Mouse (Mus musculus) left cerebral cortex, postnatal 14 days (tissue): Measurements from ENCODE around the gene Gpi1. TPM values are rescaled to one million over a fixed set of nuclear protein-coding genes. Genes with fewer than 3 reads are reported as not detected.

Source experiments
- DNase-seq, 2 experiments: peaks; one replicate each; pipeline ENCODE4 v3.0.0; 2021 to 2022; ENCODE audit warnings: low spot score in 2 of 2, mixed read lengths in 1 of 2
- intact Hi-C: fragments of 180-260 bp; cut with DNase I; formaldehyde crosslinking; loops from one replicate; pipeline ENCODE4 v1.15.1; 2025
- long read RNA-seq, 2 experiments: library from polyadenylated mRNA; stranded (forward); transcript quantifications; one replicate each; pipeline ENCODE4 v2.0.0; 2021
- total RNA-seq, 2 experiments: library from RNA; stranded (reverse); gene quantifications; 2 replicates each; pipeline ENCODE4 v1.2.3; 2021

Gpi1 gene
- 100 to 1,000 TPM; 676 to 689 TPM for total RNA-seq
- long read RNA-seq, experiment 1, transcript Gpi1-203 (9 exons, 3,195 nt), result minor isoform, 7 of 662 reads
- long read RNA-seq, experiment 1, transcript Gpi1-201 (18 exons, 2,884 nt), result major isoform, 592 of 662 reads
- long read RNA-seq, experiment 1, partial matches to known transcripts, result 22 of 662 reads
- long read RNA-seq, experiment 1, other reads (novel, unspliced or antisense), result 41 of 662 reads
- long read RNA-seq, experiment 2, transcript Gpi1-201 (18 exons, 2,884 nt), result major isoform, 469 of 558 reads
- long read RNA-seq, experiment 2, transcript Gpi1-203 (9 exons, 3,195 nt), result minor isoform, 15 of 558 reads
- long read RNA-seq, experiment 2, partial matches to known transcripts, result 49 of 558 reads
- long read RNA-seq, experiment 2, other reads (novel, unspliced or antisense), result 24 of 558 reads

DNA sequence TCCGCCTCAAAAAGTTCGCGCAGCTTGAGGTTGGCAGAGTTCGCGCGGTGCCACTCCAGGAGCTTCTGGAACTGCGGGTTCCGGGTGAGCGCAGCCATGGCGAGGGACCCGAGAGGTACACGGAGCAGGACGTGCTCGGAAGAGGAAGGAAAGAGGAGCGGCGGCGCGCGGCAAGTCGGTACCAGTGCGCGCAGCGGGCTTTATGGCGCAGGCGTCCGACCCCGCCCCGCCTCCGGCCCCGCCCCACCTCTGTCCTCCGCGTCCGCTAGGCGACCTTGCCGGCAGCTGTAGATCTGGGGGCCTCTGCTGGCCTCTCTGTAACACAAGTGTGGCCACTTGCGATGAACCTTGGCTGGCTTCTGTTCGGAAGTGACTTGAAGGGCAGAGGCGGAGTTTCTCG is at the start of gene Gpi1:
Gene Gpi1, minus strand, starts transcription at position 221 of the 400 bp plus-strand sequence.
- intact Hi-C loops, result no loop called here
- peak; percentile 70 to 84 for DNase-seq

DNA sequence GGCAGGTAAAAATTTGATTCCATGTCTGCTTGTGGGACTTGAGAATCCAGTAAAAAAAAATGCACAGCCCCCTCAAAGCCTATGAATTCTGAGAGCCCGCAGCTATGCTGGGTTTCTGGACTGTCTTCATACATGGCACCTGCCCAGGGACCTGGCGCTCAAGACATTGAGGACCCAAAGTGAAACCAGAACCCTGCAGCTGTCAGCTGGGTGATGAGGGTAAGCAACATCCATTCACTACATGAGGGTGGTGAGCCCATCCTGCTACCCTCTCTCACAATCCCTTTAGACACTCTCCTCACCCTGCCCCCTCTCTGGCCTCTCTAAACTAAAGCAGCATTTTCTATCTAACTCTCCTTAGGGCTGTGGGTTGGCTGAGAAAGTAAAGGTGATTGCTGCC is 47.5 kb upstream of the Gpi1 start:
- no peak for DNase-seq
- intact Hi-C loops, result no loop called here

DNA sequence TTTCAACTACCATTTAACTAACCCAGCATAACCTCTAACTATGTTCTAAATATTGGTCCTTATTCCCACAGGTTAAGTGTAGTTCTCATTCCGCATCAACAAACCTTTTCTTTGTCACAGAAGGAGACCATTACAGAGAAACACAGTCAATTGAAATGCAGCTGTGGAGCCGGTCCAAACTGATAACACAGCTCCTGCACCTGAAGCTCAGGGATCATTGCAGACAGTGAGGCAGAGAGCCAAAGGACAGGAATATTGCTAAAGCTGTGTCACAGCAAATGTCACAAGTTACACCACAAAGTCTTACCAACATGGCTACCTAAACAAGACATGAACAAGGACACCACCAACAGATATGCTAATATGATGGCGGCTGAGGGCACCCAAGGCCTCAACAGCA is 45.9 kb upstream of the Gpi1 start:
- intact Hi-C loops, result no loop called here
- DNase-seq, result no peak

DNA sequence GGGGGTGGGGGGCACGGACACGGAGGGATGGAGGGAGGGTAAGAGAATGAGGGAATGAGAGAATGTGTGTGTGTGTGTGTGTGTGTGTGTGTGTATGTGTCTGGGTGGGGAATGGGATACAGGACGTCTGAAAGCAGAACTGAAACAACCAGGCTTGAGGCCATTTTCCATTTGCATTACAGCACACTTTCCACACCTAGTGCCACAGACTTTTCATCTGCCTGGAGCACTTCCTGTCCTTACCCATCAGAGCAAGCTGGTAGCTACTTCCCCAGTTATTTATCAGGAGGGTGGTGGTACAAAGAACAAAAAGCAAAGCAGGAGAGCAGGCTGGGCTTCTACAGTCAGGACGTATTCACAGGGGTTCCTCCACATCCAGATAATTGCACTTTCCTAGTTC is 42.3 kb upstream of the Gpi1 start:
- intact Hi-C loops, result no loop called here
- no peak for DNase-seq

DNA sequence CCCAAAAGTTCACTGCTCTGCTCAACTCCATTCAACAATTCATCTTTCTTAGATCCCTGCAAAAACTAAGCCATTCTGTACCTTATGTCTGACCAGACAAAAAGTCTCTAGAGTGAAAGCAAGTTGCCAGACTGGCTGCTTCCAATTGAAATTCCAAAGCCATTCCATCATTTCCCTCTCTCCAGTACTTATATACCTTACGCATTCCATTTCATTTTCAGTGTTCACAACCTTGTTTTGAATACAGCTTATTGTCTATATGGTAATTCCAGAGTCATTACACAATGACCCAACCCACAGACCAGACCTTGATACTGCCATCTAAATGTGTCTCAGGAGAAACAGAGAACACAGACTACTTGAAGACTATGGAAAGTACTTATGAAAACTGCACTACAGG is 38.3 kb upstream of the Gpi1 start:
- no peak for DNase-seq
- intact Hi-C loops, result loop anchor here (5.0 kb wide), 3 partner anchors 44 to 89 kb away; partner anchors contain the start of gene 4931406P16Rik

DNA sequence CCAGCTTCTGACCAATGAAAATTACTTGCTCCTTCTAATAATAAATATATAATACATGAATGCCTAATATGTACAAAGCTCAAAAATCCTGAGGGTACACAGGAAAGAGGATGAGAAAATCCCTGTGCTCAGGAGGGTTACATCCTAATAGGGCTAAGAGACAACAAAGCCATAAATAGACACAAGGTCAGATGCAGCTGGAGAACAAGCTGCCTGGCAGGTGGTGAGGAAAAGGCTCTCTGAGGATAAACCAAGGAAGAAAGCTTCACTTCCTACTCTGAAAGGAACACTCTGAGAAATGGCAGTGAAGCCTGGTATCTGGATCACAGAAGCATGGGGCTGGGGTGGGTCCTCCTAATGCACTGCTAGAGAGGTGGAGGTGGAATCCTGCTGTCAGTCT is 36.3 kb upstream of the Gpi1 start:
- no peak for DNase-seq
- intact Hi-C loops, result loop anchor here (5.0 kb wide), 3 partner anchors 46 to 91 kb away; partner anchors contain the start of gene 4931406P16Rik

DNA sequence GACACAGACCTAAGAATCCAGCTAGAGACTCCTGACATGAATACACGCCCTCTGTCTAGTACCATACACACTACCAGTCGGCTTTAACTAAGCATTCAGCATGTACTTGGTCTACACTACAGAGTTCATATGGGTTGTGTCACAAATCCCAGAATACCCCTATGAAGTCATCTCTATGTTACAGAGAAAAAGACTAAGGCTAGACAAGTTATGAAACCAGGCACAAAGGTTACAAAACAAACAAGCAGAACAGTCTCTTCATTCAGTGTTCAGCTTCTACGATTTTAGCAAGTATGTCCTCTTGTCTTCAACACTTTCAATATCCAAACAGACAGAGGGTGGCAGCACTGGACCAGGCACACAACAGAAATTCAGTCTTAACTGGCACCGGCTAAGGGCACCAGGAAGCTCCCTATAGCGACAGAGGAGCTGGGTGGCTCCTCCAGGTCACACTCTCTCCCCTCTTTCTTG is 35.8 kb upstream of the Gpi1 start:
- intact Hi-C loops, result loop anchor here (5.0 kb wide), 3 partner anchors 46 to 91 kb away; partner anchors contain the start of gene 4931406P16Rik

DNA sequence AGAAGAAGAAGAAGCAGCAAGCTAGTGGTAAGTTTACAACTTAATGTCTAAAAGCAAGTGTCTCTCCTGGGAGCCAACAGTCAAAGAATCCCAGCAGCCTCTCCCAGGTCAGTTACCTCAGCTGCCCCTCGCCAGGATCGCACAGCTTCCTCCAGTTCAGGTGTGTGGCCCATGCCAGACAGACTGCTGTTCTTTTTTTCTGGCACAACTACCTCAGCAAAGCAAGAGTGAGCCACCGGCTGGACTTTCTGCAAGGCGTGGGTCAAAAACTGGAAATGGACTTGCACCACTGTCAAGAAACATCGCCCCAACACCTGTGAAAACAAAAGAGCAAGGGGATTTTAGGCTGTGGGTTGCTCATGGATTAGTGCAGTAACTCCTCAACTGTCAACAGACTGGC is 33.3 kb upstream of the Gpi1 start:
- intact Hi-C loops, result no loop called here

More for the DNA sequence above, 35.8 kb upstream of the Gpi1 start:
- peak; percentile 77 to 89 for DNase-seq

DNA sequence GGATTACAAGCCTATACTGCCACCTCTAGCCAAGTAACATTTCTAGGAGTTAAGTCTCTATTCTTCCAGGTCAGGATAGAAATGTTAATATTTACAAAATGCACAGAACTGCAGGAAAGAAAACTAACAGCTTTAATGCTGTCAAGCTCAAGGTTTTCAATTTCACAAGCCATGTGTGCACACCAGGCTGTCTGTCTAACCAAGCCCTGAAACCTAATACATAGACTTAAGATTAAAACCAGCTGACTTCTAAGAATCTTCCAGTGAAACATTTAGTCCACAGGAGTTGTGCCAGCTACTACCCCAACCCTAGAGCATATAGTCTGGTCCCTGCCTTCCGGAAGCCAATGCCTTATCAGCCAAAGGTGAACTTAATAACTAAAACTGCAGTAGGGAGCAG is 28.3 kb upstream of the Gpi1 start:
- no peak for DNase-seq
- intact Hi-C loops, result no loop called here

More for the DNA sequence above, 33.3 kb upstream of the Gpi1 start:
- DNase-seq, result no peak

DNA sequence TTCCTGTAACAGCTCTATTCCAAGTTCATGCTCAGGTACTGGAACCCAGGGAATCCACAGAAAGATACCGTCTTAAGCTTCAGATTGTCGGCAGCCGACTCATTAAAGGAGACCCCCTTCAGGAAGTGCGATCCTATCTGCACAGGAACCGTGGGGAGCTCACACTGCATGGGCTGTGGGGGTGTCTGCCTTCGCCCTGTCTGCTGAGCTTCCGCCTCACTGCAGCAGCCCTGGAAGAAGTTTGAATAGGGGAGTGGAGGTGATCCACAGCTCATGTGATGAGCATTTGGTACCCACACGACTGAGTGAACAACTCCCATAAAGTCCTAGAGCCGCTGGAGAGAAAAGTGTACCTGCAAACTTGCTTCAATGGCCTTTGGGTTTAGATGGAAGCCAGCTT is 27.1 kb upstream of the Gpi1 start:
- intact Hi-C loops, result no loop called here
- no peak for DNase-seq

DNA sequence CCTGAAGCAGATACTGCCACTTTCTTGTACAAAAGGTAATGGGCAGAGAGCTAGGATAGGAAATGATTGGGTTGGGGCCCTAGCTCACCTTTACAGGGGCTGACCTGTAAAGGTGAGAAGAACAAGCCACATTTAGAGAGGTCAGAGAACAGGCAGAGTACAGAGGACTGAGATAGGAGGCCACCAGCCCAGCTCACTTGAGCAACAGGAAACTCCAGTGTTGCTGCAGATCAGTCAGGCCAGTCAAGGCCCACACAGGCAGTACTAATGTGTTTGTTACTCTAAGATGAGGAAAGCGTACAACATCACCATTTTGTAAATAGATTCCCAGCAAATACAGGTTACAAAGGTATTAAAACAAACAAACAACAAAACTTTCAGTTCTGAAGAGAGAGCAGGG is 25.8 kb upstream of the Gpi1 start:
- intact Hi-C loops, result no loop called here
- DNase-seq, result no peak

DNA sequence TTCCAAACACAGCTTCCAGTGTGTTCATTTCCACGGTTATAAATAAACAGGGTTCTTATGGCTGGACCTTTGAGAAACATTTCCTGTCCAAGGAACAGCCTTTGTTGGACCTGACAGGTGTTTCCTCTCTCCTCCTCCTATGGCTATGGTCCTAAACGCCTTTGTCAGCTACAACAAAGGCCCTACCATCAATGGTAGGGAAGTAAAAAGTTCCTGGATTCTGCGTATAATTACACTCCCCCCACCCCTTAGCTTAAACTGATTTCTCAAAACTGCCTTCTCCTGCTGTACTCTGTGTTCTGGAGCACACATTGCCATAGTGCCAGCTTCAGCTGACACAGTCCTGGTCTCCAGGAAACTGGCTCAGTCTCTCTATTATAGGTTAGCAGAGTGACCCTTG is 25.0 kb upstream of the Gpi1 start:
- intact Hi-C loops, result no loop called here
- DNase-seq, result no peak

DNA sequence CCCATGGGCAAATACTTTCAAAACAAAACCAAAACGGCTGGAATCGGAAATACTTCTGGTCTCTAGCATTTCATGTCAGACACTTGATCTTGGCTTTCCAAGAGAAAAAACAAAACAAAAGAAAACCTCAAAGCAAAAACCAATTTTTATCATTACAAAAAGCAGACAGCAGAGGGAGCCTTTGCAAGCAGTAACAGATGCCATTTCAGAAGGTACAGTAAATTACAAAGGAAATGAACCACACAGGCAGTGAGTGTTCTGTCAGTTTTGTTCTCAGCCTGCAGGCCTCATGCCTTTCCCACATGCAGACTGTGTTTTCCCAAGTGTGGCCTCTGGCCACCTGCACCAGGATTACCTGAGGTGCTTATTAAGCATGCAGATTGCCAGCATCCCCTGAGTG is 21.9 kb upstream of the Gpi1 start:
- intact Hi-C loops, result loop anchor here (5.0 kb wide), 1 partner anchor 105 kb away; no protein-coding TSS in a partner anchor
- peak in 1 of 2 experiments; percentile 66 for DNase-seq

DNA sequence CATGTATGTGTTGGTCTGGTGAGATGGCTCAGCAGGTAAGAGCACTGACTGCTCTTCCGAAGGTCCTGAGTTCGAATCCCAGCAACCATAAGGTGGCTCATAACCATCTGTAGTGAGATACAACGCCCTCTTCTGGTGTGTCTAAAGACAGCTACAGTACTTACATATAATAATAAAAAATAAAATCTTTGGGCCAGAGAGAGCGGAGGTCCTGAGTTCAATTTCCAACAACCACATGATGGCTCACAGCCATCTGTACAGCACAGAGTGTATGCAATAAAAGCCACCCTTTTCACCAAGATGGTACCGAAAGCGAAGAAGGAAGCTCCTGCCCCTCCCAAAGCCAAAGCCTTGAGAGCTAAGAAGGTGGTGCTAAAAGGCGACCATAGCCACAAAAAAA is 20.6 kb upstream of the Gpi1 start, which contains the start of gene Gm6096:
Gene Gm6096, plus strand, starts transcription at position 301 of the 400 bp plus-strand sequence.
- intact Hi-C loops, result loop anchor here (5.0 kb wide), 1 partner anchor 107 kb away; no protein-coding TSS in a partner anchor
- DNase-seq, result no peak

DNA sequence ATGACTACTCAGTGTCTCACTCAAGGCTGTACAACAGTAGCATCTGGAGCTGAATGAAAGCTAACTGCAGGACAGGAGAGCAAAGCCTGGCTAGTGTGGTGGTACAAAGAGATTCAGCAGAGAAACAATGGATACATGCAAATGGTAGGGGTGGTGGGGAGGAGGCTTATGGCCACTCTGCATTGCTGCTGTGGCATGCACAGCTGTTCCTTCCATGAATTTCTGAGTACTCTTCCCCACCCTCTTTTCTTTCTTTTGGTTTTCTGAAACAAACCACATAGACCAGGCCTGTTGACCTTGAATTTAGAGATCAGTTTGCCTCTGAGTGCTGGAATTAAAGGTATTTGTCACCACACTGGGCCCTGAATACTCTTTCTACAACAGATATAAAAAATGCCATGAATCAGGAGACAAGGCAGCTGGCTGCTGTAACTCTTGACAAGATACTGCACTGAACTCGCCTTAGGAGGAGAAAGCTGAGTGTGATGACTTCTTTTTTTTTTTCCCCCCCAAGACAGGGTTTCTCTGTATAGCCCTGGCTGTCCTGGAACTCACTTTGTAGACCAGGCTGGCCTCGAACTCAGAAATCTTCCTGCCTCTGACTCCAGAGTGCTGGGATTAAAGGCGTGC is 16.8 kb upstream of the Gpi1 start:
- no peak for DNase-seq
- intact Hi-C loops, result no loop called here

DNA sequence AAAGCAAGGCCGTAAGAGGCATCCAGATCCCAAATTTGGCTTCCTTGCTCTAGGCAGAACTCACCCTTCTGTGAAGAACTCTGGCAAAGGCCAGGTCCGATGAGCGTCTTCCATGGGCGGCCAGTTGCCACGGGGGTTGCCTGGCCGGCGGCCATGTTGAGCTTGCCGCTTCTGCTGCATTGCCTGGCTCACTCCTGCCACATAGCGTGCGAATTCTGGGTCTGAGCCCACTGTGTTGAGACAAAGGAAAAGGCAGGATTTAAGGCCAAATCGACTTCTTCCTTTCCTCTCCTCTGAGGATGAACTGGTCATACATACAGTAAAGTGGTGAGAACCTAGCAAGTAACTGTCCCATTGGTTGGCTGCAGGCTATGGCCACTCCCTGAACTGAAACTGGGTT is 12.0 kb upstream of the Gpi1 start:
- DNase-seq, result no peak
- intact Hi-C loops, result no loop called here

DNA sequence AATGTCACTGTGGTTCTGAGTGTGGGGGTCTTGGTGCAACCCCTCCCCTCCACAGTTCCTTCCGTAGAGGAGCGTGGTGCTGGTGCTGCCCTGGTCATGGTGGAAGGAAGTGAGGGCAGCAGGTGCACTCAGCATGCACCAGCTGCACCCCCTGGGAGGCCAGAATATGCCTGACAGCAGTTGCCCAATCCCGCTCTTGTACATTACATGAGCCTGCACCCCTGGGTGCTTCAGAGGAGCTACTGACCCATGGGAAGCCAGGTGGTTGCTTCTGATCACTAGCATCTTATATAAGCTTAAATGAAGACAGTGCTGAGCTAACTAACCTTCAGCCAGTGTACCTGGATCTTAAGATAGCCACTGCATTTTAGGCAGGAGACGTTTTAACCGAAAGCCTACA is 8.0 kb upstream of the Gpi1 start:
- intact Hi-C loops, result no loop called here
- DNase-seq, result no peak

DNA sequence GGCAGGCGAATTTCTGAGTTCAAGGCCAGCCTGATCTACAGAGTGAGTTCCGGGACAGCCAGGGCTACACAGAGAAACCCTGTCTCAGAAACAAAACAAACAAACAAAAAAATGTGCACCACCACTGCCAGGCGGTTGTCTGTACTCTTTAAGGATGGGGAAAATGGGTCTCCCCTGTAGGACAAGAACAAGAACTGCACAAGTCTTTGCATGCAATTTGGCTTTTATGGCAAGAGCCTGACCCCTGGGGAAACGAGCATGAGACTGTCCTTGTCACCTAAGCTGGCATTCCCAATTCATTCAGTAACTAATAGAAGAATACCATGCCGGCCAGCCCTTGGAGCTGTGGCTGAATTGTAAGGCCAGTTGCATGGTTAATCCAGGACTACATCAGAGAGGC is 5.5 kb upstream of the Gpi1 start:
- no peak for DNase-seq

DNA sequence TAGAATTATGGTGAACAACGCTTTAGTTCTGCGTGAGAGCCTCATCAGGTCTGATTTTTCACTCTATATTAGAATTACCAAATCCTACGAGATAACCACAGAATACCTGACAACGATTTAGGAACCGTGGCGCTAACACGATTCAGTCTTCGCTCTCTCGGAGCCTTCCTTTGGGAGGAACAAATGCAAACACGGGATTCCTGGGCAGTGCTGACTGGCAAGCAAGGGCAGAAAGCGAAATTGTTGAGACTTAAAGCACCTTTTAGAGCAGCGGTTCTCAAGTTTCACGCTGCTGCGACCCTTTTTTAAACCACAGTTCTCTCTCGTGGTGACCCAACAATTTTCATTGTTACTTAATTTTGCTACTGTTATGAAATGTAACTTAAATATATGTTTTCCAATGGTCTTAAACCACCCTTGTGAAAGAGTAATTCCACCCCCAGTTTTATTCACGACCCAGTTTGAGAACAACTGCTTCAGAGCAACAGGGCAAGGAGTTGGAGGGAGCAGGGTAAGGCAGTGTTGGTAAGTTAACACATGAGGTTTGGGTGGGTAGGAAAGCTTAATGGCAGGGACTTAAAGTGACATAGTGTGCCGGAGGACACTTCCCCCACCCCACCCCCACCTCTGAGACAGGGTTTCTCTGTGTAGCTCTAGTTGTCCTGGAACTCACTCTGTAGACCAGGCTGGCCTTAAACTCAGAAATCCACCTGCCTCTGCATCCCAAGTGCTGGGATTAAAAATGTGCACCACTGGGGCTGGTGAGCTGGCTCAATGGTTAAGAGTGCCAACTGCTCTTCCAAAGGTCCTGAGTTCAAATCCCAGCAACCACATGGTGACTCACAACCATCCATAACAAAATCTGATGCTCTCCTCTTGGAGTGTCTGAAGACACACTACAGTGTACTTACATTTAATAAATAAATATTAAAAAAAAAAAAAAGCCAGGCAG is 4.8 kb upstream of the Gpi1 start:
- no peak for DNase-seq
- intact Hi-C loops, result no loop called here

More for the DNA sequence above, 5.5 kb upstream of the Gpi1 start:
- intact Hi-C loops, result no loop called here
